Mouse (Mus musculus) cortical plate, adult 2 months (tissue): Measurements from ENCODE around the gene Adamts14.

Source experiments
- CTCF ChIP-seq: fragments of 200-500 bp; IDR thresholded peaks from 2 replicates; pipeline ENCODE4 v1.5.1; 2011; ENCODE audit warnings: mild to moderate bottlenecking, control low read depth, low read length; ENCODE audit not compliant: insufficient read depth; ENCODE audit errors: extremely low read depth
- POLR2A ChIP-seq: fragments of 200-500 bp; IDR thresholded peaks from 2 replicates; pipeline ENCODE4 v1.6.1; 2011; ENCODE audit warnings: mild to moderate bottlenecking, low read length, control low read depth; ENCODE audit not compliant: insufficient read depth; ENCODE audit errors: extremely low read depth

DNA sequence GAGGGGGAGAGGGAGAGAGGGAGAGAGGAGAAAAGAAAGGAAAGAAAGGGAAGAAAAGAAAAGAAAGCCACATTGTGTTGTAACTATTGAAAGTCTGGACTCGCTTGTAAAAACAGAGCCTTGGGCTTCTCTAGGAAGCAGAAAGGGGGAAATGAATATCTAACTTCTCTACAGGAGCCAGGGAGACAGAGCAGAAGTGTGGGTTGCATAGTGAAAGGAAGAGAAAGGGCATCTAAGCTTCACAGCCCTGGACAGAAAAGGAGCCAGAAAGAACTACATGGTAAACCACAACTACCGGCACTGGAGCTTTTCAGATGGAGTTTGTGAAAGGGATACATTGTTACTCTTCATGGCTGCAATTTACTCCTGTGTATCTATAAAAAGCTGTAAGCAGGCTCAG lies 17.2 kb upstream of the Adamts14 start:
- TF ChIP-seq CTCF (no peak), POLR2A (no peak)
